Mouse (Mus musculus) intestine, embryonic 16.5 days (tissue): ENCODE measurements around the gene Insm2. TPM values are rescaled to one million over a fixed set of nuclear protein-coding genes. Genes with fewer than 3 reads are reported as not detected.
"Not testable (repeated sequence)": the region's sequence is repeated elsewhere in the genome, so short reads cannot be mapped to it uniquely, and the experiment has no call there.

Source experiments
- ATAC-seq: fragments of 200-750 bp; cut with Nextera tagmentation; 2 replicates; pipeline ENCODE4 v1.8.0; 2017; ENCODE audit warnings: moderate TSS enrichment, moderate library complexity
- H3K27ac ChIP-seq: fragments of 300-500 bp; sonication (generic); 2 replicates; pipeline ENCODE4 v1.5.1; 2014; ENCODE audit warnings: mild to moderate bottlenecking, low read length
- H3K27me3 ChIP-seq: fragments of 300-500 bp; sonication (generic); replicated peaks from 2 replicates; pipeline ENCODE4 v1.6.1; 2014; ENCODE audit warnings: low read length, control low read depth, mixed read lengths; ENCODE audit not compliant: control insufficient read depth, insufficient read depth
- H3K36me3 ChIP-seq: fragments of 300-500 bp; sonication (generic); 2 replicates; pipeline ENCODE4 v1.6.1; 2014; ENCODE audit warnings: low read length, control low read depth; ENCODE audit not compliant: control insufficient read depth, insufficient read depth
- H3K4me1 ChIP-seq: fragments of 300-500 bp; sonication (generic); 2 replicates; pipeline ENCODE4 v1.6.1; 2014; ENCODE audit warnings: low read length, control low read depth, mixed read lengths; ENCODE audit not compliant: control insufficient read depth, insufficient read depth
- H3K4me2 ChIP-seq: fragments of 300-500 bp; sonication (generic); 2 replicates; pipeline ENCODE4 v1.6.1; 2014; ENCODE audit warnings: low read depth, low read length, control low read depth
- H3K4me3 ChIP-seq: fragments of 300-500 bp; sonication (generic); 2 replicates; pipeline ENCODE4 v1.5.1; 2014; ENCODE audit warnings: mild to moderate bottlenecking, low read length
- H3K9ac ChIP-seq: fragments of 300-500 bp; sonication (generic); 2 replicates; pipeline ENCODE4 v1.6.1; 2014; ENCODE audit warnings: low read depth, low read length
- H3K9me3 ChIP-seq: fragments of 300-500 bp; sonication (generic); 2 replicates; pipeline ENCODE4 v1.6.1; 2016; ENCODE audit warnings: low read length, control low read depth; ENCODE audit not compliant: control insufficient read depth
- WGBS: fragments of 180-500 bp; shearing (Covaris S2); extraction: QIAGEN DNeasy Blood & Tissue Kit; methylation state at CpG from one replicate; pipeline ENCODE4 v1.1.7; 2014; 5-methylcytosine and 5-hydroxymethylcytosine counted together
- polyA plus RNA-seq: library from polyadenylated mRNA; unstranded; fragments of >200 nt; fragmentation: Nextera tagmentation; extraction: Ambion mirVana; gene quantifications from 2 replicates; pipeline ENCODE4 v1.2.1, GENCODE M21; 2015

The Insm2 gene
- 0.06 and 0.11 TPM in 2 replicates for polyA plus RNA-seq

- Histone ChIP-seq H3K27ac (no peak within 1 kb of the TSS), H3K36me3 (no peaks in the 10 kb centered on the region), H3K9ac (no peak within 1 kb of the TSS), H3K27me3 (peaks cover 35% of the 10 kb centered on the region), H3K4me1 (peaks cover 17% of the 10 kb centered on the region), H3K4me3 (peak within 1 kb of the TSS; percentile 53), H3K4me2 (peak within 1 kb of the TSS; percentile 93), H3K9me3 (no peaks in the 10 kb centered on the region)
- WGBS = under 1% methylated on average over 77 of the region's 77 CpGs
- ATAC-seq = peak; percentile 73
These were observed at the start of gene Insm2 for GRCm38 (mm10) chr12:55598887-55599561. Gene Insm2 (plus strand): TSS chr12:55599427.

- not testable (repeated sequence) for H3K9ac ChIP-seq, H3K9me3 ChIP-seq, H3K27ac ChIP-seq, H3K27me3 ChIP-seq, H3K4me1 ChIP-seq, H3K4me2 ChIP-seq, H3K36me3 ChIP-seq, ATAC-seq, H3K4me3 ChIP-seq
- WGBS = 78% methylated on average over 6 of the region's 6 CpGs
These were observed 44.3 kb upstream of the Insm2 start for GRCm38 (mm10) chr12:55554901-55555300.

GRCm38 (mm10) chr12:55557866-55558265, 41.4 kb upstream of the Insm2 start:
- Histone ChIP-seq H3K4me2 (no peak overlapping the region), H3K36me3 (no peaks in the 10 kb centered on the region), H3K4me1 (no peaks in the 10 kb centered on the region), H3K4me3 (no peak overlapping the region), H3K9ac (no peak overlapping the region), H3K27ac (no peak overlapping the region), H3K27me3 (no peaks in the 10 kb centered on the region), H3K9me3 (no peaks in the 10 kb centered on the region)
- no peak for ATAC-seq
- WGBS = 83% methylated on average over 6 of the region's 6 CpGs

- no peak overlapping the region for H3K9ac ChIP-seq
- no peaks in the 10 kb centered on the region for H3K27me3 ChIP-seq
- ATAC-seq = no peak
- H3K4me3 ChIP-seq = no peak overlapping the region
- H3K9me3 ChIP-seq = no peaks in the 10 kb centered on the region
- H3K4me2 ChIP-seq = no peak overlapping the region
- 90% methylated on average over 12 of the region's 12 CpGs for WGBS
- H3K27ac ChIP-seq = no peak overlapping the region
- H3K36me3 ChIP-seq = no peaks in the 10 kb centered on the region
- H3K4me1 ChIP-seq = no peaks in the 10 kb centered on the region
These were observed 39.9 kb upstream of the Insm2 start for GRCm38 (mm10) chr12:55559184-55559855.

- WGBS = 13% methylated on average over 19 of the region's 19 CpGs
- Histone ChIP-seq H3K4me3 (peak overlapping the region; percentile 42), H3K9ac (peak overlapping the region; percentile 18; the same call in 1 of the 2 replicates), H3K4me2 (peak overlapping the region; percentile 58), H3K36me3 (no peaks in the 10 kb centered on the region), H3K9me3 (no peaks in the 10 kb centered on the region), H3K27ac (peak overlapping the region; percentile 38; the same call in 1 of the 2 replicates), H3K27me3 (no peaks in the 10 kb centered on the region), H3K4me1 (no peaks in the 10 kb centered on the region)
- ATAC-seq = peak; percentile 99
These were observed 39.1 kb upstream of the Insm2 start for GRCm38 (mm10) chr12:55560025-55560690.

GRCm38 (mm10) chr12:55563742-55564141, 35.5 kb upstream of the Insm2 start:
- no peak overlapping the region for H3K9ac ChIP-seq
- H3K4me1 ChIP-seq = no peaks in the 10 kb centered on the region
- no peak for ATAC-seq
- H3K9me3 ChIP-seq = no peaks in the 10 kb centered on the region
- no peak overlapping the region for H3K27ac ChIP-seq
- no peak overlapping the region for H3K4me2 ChIP-seq
- no peaks in the 10 kb centered on the region for H3K36me3 ChIP-seq
- H3K4me3 ChIP-seq = no peak overlapping the region
- WGBS = 92% methylated on average over 3 of the region's 3 CpGs
- no peaks in the 10 kb centered on the region for H3K27me3 ChIP-seq

GRCm38 (mm10) chr12:55564187-55564963, 34.9 kb upstream of the Insm2 start:
- no peak overlapping the region for H3K9ac ChIP-seq
- H3K4me2 ChIP-seq = no peak overlapping the region
- H3K27me3 ChIP-seq = no peaks in the 10 kb centered on the region
- 86% methylated on average over 9 of the region's 9 CpGs for WGBS
- ATAC-seq = no peak
- H3K4me1 ChIP-seq = no peaks in the 10 kb centered on the region
- H3K9me3 ChIP-seq = no peaks in the 10 kb centered on the region
- no peaks in the 10 kb centered on the region for H3K36me3 ChIP-seq
- H3K27ac ChIP-seq = no peak overlapping the region
- no peak overlapping the region for H3K4me3 ChIP-seq

GRCm38 (mm10) chr12:55565206-55565605, 34.0 kb upstream of the Insm2 start, which contains the start of gene Aldoart2:
Gene Aldoart2 (plus strand): TSS chr12:55565239.
- Histone ChIP-seq H3K27ac (no peak within 1 kb of the TSS), H3K4me1 (no peaks in the 10 kb centered on the region), H3K27me3 (no peaks in the 10 kb centered on the region), H3K4me2 (no peak within 1 kb of the TSS), H3K9ac (no peak within 1 kb of the TSS), H3K9me3 (no peaks in the 10 kb centered on the region), H3K36me3 (no peaks in the 10 kb centered on the region), H3K4me3 (no peak within 1 kb of the TSS)
- 95% methylated on average over 19 of the region's 19 CpGs for WGBS
- ATAC-seq = no peak

- ATAC-seq = no peak
These were observed 33.4 kb upstream of the Insm2 start for GRCm38 (mm10) chr12:55565867-55566266.

More at GRCm38 (mm10) chr12:55565867-55566266, 33.4 kb upstream of the Insm2 start:
- Histone ChIP-seq H3K36me3 (no peaks in the 10 kb centered on the region), H3K9ac (no peak overlapping the region), H3K4me2 (no peak overlapping the region), H3K9me3 (no peaks in the 10 kb centered on the region), H3K27ac (no peak overlapping the region), H3K4me1 (no peaks in the 10 kb centered on the region), H3K4me3 (no peak overlapping the region), H3K27me3 (no peaks in the 10 kb centered on the region)
- WGBS = 76% methylated on average over 9 of the region's 9 CpGs
